Mouse (Mus musculus) hindbrain, embryonic 15.5 days (tissue): ENCODE results near the gene Rnf212. TPM values are rescaled to one million over a fixed set of nuclear protein-coding genes. Genes with fewer than 3 reads are reported as not detected.

Experiments
- ATAC-seq: fragments of 200-750 bp; cut with Nextera tagmentation; 2 replicates; pipeline ENCODE4 v1.8.0; 2017; ENCODE audit warnings: low read depth, moderate number of reproducible peaks, moderate TSS enrichment; ENCODE audit not compliant: low FRiP score
- H3K27ac ChIP-seq: fragments of 300-500 bp; sonication (generic); replicated peaks from 2 replicates; pipeline ENCODE4 v1.5.1; 2015; ENCODE audit warnings: mild to moderate bottlenecking, inconsistent platforms
- H3K27me3 ChIP-seq: fragments of 300-500 bp; sonication (generic); 2 replicates; pipeline ENCODE4 v1.6.1; 2015; ENCODE audit warnings: control low read depth, inconsistent platforms
- H3K36me3 ChIP-seq: fragments of 300-500 bp; sonication (generic); 2 replicates; pipeline ENCODE4 v1.6.1; 2015; ENCODE audit warnings: control low read depth, inconsistent platforms
- H3K4me1 ChIP-seq: fragments of 300-500 bp; sonication (generic); replicated peaks from 2 replicates; pipeline ENCODE4 v1.6.1; 2015; ENCODE audit warnings: control low read depth, inconsistent platforms
- H3K4me2 ChIP-seq: fragments of 300-500 bp; sonication (generic); 2 replicates; pipeline ENCODE4 v1.6.1; 2015; ENCODE audit warnings: moderate library complexity, mild to moderate bottlenecking, inconsistent platforms
- H3K4me3 ChIP-seq: fragments of 300-500 bp; sonication (generic); 2 replicates; pipeline ENCODE4 v1.5.1; 2015; ENCODE audit warnings: mild to moderate bottlenecking, inconsistent platforms
- H3K9ac ChIP-seq: fragments of 300-500 bp; sonication (generic); 2 replicates; pipeline ENCODE4 v1.6.1; 2015; ENCODE audit warnings: inconsistent platforms
- H3K9me3 ChIP-seq: fragments of 300-500 bp; sonication (generic); 2 replicates; pipeline ENCODE4 v1.6.1; 2016; ENCODE audit warnings: control low read depth, inconsistent platforms
- WGBS: fragments of 180-500 bp; shearing (Covaris S2); methylation state at CpG from one replicate; pipeline ENCODE4 v1.1.7; 2015; 5-methylcytosine and 5-hydroxymethylcytosine counted together
- polyA plus RNA-seq: library from polyadenylated mRNA; unstranded; fragments of >200 nt; fragmentation: Nextera tagmentation; extraction: Ambion mirVana; gene quantifications from 2 replicates; pipeline ENCODE4 v1.2.1, GENCODE M21; 2015

Gene Rnf212
- polyA plus RNA-seq, 1 experiment from 2014 or later: not detected

- no peak for ATAC-seq
- no peaks in the 10 kb centered on the region for H3K36me3 ChIP-seq
- 62% methylated on average over 6 of the region's 6 CpGs for WGBS
- no peak overlapping the region for H3K9ac ChIP-seq
- no peaks in the 10 kb centered on the region for H3K9me3 ChIP-seq
- no peak overlapping the region for H3K4me2 ChIP-seq
- H3K4me1 ChIP-seq: no peaks in the 10 kb centered on the region
- H3K4me3 ChIP-seq: no peak overlapping the region
- H3K27me3 ChIP-seq: no peaks in the 10 kb centered on the region
- H3K27ac ChIP-seq: no peak overlapping the region
Measured at GRCm38 (mm10) chr5:108708981-108709731, 65.6 kb downstream of the Rnf212 start.

GRCm38 (mm10) chr5:108708419-108708818 lies 66.4 kb downstream of the Rnf212 start:
- Histone ChIP-seq H3K27me3 (no peaks in the 10 kb centered on the region), H3K36me3 (no peaks in the 10 kb centered on the region), H3K4me3 (no peak overlapping the region), H3K9me3 (no peaks in the 10 kb centered on the region), H3K27ac (no peak overlapping the region), H3K9ac (no peak overlapping the region), H3K4me2 (no peak overlapping the region), H3K4me1 (no peaks in the 10 kb centered on the region)
- no peak for ATAC-seq
- WGBS: 97% methylated on average over 1 of the region's 1 CpGs

- Histone ChIP-seq H3K27ac (no peak overlapping the region), H3K36me3 (no peaks in the 10 kb centered on the region), H3K4me1 (no peaks in the 10 kb centered on the region), H3K9ac (no peak overlapping the region), H3K4me3 (no peak overlapping the region), H3K27me3 (no peaks in the 10 kb centered on the region), H3K9me3 (no peaks in the 10 kb centered on the region), H3K4me2 (no peak overlapping the region)
- no peak for ATAC-seq
- WGBS: 86% methylated on average over 2 of the region's 2 CpGs
Measured at GRCm38 (mm10) chr5:108707758-108708157, 67.0 kb downstream of the Rnf212 start.

GRCm38 (mm10) chr5:108703754-108704626 lies 70.8 kb downstream of the Rnf212 start:
- no peak for ATAC-seq
- H3K27ac ChIP-seq: no peak overlapping the region
- no peaks in the 10 kb centered on the region for H3K27me3 ChIP-seq
- H3K36me3 ChIP-seq: no peaks in the 10 kb centered on the region
- WGBS: 88% methylated on average over 12 of the region's 12 CpGs
- H3K9ac ChIP-seq: no peak overlapping the region
- H3K4me1 ChIP-seq: no peaks in the 10 kb centered on the region
- H3K4me3 ChIP-seq: no peak overlapping the region
- no peaks in the 10 kb centered on the region for H3K9me3 ChIP-seq
- no peak overlapping the region for H3K4me2 ChIP-seq

DNA sequence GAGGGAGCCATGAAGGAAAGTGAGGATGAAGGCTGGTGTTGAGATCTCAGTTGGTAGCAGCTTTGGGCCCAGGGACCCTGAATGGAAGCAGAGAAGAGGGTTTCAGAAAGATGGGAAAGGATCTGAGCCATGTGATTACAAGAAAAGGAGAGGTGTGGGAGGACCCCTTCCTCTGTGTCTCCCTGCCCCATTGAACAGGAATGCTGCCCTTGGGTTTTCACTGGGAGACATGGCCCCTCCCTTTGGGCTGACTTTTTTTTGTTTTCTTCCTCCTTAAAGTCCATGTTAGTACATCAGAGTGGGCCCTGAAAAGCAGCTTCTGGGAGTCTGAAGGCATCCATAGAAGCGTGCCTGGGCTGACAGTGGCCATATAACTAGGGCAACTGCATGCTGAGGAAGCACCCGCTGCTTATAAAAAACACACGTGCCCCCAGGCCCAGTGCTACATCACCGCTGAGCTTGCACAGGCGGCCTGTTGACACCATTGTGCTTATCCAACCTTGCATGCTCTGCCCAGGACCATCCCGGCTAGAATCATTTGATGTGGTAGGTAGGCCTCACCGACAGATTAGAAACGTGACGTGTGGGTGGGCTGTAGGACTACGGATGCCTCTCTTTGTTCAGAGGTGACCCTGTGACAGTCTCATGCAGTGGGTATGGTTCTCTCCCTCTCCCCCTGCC lies 73.3 kb downstream of the Rnf212 start:
- Histone ChIP-seq H3K36me3 (no peaks in the 10 kb centered on the region), H3K9ac (no peak overlapping the region), H3K27me3 (no peaks in the 10 kb centered on the region), H3K27ac (no peak overlapping the region), H3K4me1 (no peaks in the 10 kb centered on the region), H3K4me3 (no peak overlapping the region), H3K4me2 (no peak overlapping the region), H3K9me3 (no peaks in the 10 kb centered on the region)
- no peak for ATAC-seq
- WGBS: 65% methylated on average over 10 of the region's 10 CpGs

DNA sequence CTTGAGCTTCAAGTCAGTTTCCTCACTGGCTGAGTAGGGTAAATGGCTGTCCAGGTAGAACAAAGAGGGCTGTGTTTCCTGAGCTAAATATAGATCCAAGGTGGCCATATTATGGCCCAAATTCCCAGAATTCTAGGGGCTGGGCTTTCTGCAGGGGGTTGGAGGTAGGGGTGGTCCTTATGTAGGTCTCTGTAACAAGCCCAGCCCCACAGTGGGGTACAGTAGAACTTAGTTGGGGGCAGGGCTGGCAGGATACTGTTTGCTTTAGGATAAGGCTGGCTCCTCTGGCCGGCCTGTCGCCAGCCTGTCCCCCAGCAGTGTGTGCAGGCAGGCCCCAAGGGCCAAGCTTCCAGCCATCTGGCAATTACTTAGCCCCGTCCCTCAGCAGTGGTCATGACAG lies 74.4 kb downstream of the Rnf212 start:
- 71% methylated on average over 3 of the region's 3 CpGs for WGBS
- Histone ChIP-seq H3K4me3 (no peak overlapping the region), H3K4me1 (peaks cover 1% of the 10 kb centered on the region; the same call in 1 of the 2 replicates)

GRCm38 (mm10) chr5:108697341-108697753 lies 77.4 kb downstream of the Rnf212 start:
- Histone ChIP-seq H3K4me2 (no peak overlapping the region), H3K27ac (peak overlapping the region; percentile 52), H3K9me3 (no peaks in the 10 kb centered on the region), H3K36me3 (no peaks in the 10 kb centered on the region), H3K9ac (no peak overlapping the region), H3K4me3 (no peak overlapping the region), H3K27me3 (peaks cover 20% of the 10 kb centered on the region), H3K4me1 (peaks cover 13% of the 10 kb centered on the region)
- 11% methylated on average over 4 of the region's 4 CpGs for WGBS
- peak; percentile 52 for ATAC-seq

More for the DNA sequence above, 74.4 kb downstream of the Rnf212 start:
- Histone ChIP-seq H3K27ac (no peak overlapping the region), H3K27me3 (0 out of 2 replicates have a peak, but pooled peaks cover under 1% of the 10 kb centered on the region), H3K9me3 (no peaks in the 10 kb centered on the region), H3K36me3 (no peaks in the 10 kb centered on the region), H3K9ac (no peak overlapping the region), H3K4me2 (no peak overlapping the region)
- no peak for ATAC-seq

DNA sequence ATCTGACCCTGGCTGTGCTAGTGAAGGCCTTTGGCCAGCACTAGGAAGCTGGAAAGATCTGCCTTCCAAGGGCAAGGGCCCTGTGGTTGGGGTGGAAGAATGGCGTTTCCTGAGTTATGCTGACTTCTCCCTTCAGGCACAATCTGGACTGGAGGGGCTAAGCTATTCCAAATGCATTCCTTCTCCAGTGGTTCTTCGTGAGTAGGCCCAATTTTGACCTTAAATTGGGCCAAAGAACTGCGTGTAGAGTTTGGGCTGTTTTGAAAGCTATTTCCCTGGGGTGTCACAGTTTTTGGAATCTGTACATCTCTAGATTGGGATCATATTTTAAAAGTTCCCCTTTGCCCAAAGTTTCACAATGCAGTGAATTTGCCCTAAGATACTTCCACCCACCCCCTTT lies 78.2 kb downstream of the Rnf212 start:
- Histone ChIP-seq H3K27me3 (peaks cover 26% of the 10 kb centered on the region), H3K9me3 (no peaks in the 10 kb centered on the region), H3K27ac (peak overlapping the region; percentile 52; the same call in 1 of the 2 replicates), H3K4me2 (no peak overlapping the region), H3K4me1 (peaks cover 17% of the 10 kb centered on the region), H3K36me3 (no peaks in the 10 kb centered on the region), H3K4me3 (no peak overlapping the region), H3K9ac (no peak overlapping the region)
- WGBS: 79% methylated on average over 3 of the region's 3 CpGs
- ATAC-seq: no peak

- Histone ChIP-seq H3K4me3 (no peak overlapping the region; the same call in 1 of the 2 replicates), H3K4me2 (peak overlapping the region; percentile 91; the same call in 1 of the 2 replicates), H3K9me3 (no peaks in the 10 kb centered on the region), H3K36me3 (no peaks in the 10 kb centered on the region), H3K4me1 (peaks cover 17% of the 10 kb centered on the region), H3K27ac (no peak overlapping the region), H3K9ac (no peak overlapping the region), H3K27me3 (peaks cover 28% of the 10 kb centered on the region)
- WGBS: 95% methylated on average over 12 of the region's 12 CpGs
- no peak for ATAC-seq
Measured at GRCm38 (mm10) chr5:108695861-108696260, 78.9 kb downstream of the Rnf212 start.

DNA sequence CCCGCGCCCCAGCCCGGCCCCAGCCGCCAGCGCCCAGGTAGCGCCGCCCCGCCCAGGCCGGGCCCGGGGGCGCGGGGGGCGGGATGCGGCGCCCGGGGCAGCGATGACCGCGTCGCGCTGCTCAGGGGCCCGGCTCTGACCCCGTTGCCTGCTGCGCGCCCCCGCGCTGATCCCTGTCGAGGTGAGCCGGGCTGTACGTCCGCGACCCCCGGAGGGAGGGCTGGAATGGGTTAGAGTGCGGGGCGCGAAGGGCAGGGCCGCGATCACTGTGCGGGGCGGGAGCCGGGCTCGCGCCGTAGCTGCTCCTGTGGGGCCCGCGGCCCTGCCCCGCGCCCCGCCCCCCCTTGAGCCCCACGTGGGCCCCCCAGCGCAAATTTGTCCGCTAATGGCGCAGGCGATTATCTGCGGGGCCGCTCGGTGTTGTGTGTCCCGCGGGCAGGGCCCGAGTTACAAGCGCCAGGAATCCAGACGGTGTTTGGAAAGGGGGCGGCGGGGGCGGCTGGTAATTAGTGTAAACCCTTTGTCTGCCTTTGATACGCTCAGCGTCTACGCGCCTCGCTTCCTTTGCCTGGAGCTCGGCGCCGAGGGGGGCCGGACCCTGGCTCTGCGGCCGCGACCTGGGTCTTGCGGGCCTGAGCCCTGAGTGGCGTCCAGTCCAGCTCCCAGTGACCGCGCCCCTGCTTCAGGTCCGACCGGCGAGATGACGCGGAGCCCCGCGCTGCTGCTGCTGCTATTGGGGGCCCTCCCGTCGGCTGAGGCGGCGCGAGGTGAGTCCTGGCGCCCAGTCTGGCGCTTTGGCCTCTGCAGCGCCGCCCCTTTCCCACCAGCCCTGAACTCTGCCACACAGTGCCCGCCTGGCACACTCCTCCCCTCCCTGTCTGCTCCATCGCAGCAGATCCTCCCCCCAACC lies 80.2 kb downstream of the Rnf212 start:
- Histone ChIP-seq H3K9ac (peak overlapping the region; percentile 45), H3K27me3 (peaks cover 28% of the 10 kb centered on the region), H3K4me2 (peak overlapping the region; percentile 91), H3K27ac (no peak overlapping the region), H3K4me1 (peaks cover 17% of the 10 kb centered on the region), H3K36me3 (no peaks in the 10 kb centered on the region), H3K9me3 (no peaks in the 10 kb centered on the region), H3K4me3 (peak overlapping the region; percentile 81)
- WGBS: under 1% methylated on average over 66 of the region's 99 CpGs
- peak; percentile 57 for ATAC-seq

DNA sequence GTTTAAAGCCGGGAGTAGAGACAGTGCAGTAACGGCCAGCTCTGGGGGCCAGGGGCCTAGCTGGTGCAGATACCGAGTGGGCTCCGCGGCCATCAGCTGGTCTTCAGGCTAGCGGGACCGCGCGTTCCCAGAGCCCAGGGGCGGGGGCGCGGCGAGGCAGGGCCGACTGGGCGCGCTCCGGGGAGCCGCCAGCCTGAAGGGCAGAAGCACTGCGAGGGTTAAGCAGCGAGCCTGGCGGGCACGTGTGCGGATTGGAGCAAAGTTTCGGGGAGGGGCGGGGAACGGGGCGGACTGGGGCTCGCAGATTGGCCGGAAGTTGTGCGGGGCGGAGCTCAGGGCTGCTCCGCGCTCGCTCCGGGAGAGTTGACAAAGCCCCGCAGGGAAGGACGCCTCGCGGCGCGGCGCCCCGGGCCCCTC lies 80.9 kb downstream of the Rnf212 start:
- H3K27me3 ChIP-seq: peaks cover 28% of the 10 kb centered on the region
- WGBS: 0% methylated on average over 26 of the region's 43 CpGs
- peaks cover 17% of the 10 kb centered on the region for H3K4me1 ChIP-seq
- peak overlapping the region; percentile 81 for H3K4me3 ChIP-seq
- H3K4me2 ChIP-seq: peak overlapping the region; percentile 91
- peak overlapping the region; percentile 45 for H3K9ac ChIP-seq
- no peaks in the 10 kb centered on the region for H3K36me3 ChIP-seq
- no peak overlapping the region for H3K27ac ChIP-seq
- ATAC-seq: peak; percentile 94
- no peaks in the 10 kb centered on the region for H3K9me3 ChIP-seq
